Mouse (Mus musculus): ENCODE results near the gene Sowahc.
A peak's percentile ranks its signal among the peaks of the same experiment; 100 is the strongest.

Gene Sowahc

GRCm38 (mm10) chr10:59221473-59222270 lies at the start of gene Sowahc, which contains the start of gene Sept10:
TSS of gene Sowahc (plus strand) at chr10:59221953.
TSS of gene Sept10 (minus strand) at chr10:59221847.
- DNase-seq (ENCODE audit: low spot score) = peak; percentile 99

- DNase-seq (ENCODE audit: low spot score) = no peak
Observed at GRCm38 (mm10) chr10:59172539-59172938, 49.2 kb upstream of the Sowahc start.

GRCm38 (mm10) chr10:59179620-59180019 lies 42.1 kb upstream of the Sowahc start:
- no peak for DNase-seq (ENCODE audit: low spot score)

GRCm38 (mm10) chr10:59182306-59182705 lies 39.4 kb upstream of the Sowahc start:
- DNase-seq (ENCODE audit: low spot score) = no peak

- no peak for DNase-seq (ENCODE audit: low spot score)
Observed at GRCm38 (mm10) chr10:59194891-59195290, 26.9 kb upstream of the Sowahc start.

GRCm38 (mm10) chr10:59196763-59197162 lies 25.0 kb upstream of the Sowahc start:
- no peak for DNase-seq (ENCODE audit: low spot score)

GRCm38 (mm10) chr10:59200011-59200410 lies 21.7 kb upstream of the Sowahc start:
- DNase-seq (ENCODE audit: low spot score) = no peak

- no peak for DNase-seq (ENCODE audit: low spot score)
Observed at GRCm38 (mm10) chr10:59220824-59221472, 805 bp upstream of the Sowahc start.

GRCm38 (mm10) chr10:59222271-59223101 lies 733 bp downstream of the Sowahc start:
- peak; percentile 52 for DNase-seq (ENCODE audit: low spot score)

- DNase-seq (ENCODE audit: low spot score) = no peak
Observed at GRCm38 (mm10) chr10:59223301-59223700, 1.5 kb downstream of the Sowahc start.

GRCm38 (mm10) chr10:59223890-59224289 lies 2.1 kb downstream of the Sowahc start:
- no peak for DNase-seq (ENCODE audit: low spot score)

- no peak for DNase-seq (ENCODE audit: low spot score)
Observed at GRCm38 (mm10) chr10:59225137-59225536, 3.4 kb downstream of the Sowahc start.

GRCm38 (mm10) chr10:59229205-59229820 lies 7.6 kb downstream of the Sowahc start:
- no peak for DNase-seq (ENCODE audit: low spot score)

GRCm38 (mm10) chr10:59235227-59235626 lies 13.5 kb downstream of the Sowahc start:
- no peak for DNase-seq (ENCODE audit: low spot score)

GRCm38 (mm10) chr10:59235847-59236246 lies 14.1 kb downstream of the Sowahc start:
- no peak for DNase-seq (ENCODE audit: low spot score)

GRCm38 (mm10) chr10:59236486-59236885 lies 14.7 kb downstream of the Sowahc start:
- DNase-seq (ENCODE audit: low spot score) = no peak

- DNase-seq (ENCODE audit: low spot score) = no peak
Observed at GRCm38 (mm10) chr10:59237757-59238156, 16.0 kb downstream of the Sowahc start.

GRCm38 (mm10) chr10:59241141-59241541 lies 19.4 kb downstream of the Sowahc start:
- DNase-seq (ENCODE audit: low spot score) = peak; percentile 75

GRCm38 (mm10) chr10:59249531-59249930 lies 27.8 kb downstream of the Sowahc start:
- no peak for DNase-seq (ENCODE audit: low spot score)

- no peak for DNase-seq (ENCODE audit: low spot score)
Observed at GRCm38 (mm10) chr10:59250679-59251078, 28.9 kb downstream of the Sowahc start.

GRCm38 (mm10) chr10:59251980-59252379 lies 30.2 kb downstream of the Sowahc start:
- DNase-seq (ENCODE audit: low spot score) = no peak

GRCm38 (mm10) chr10:59252396-59252795 lies 30.6 kb downstream of the Sowahc start:
- no peak for DNase-seq (ENCODE audit: low spot score)

Data from testis, postnatal 10 days (tissue).